Mouse (Mus musculus): ENCODE data around the gene Igfbp6. TPM values are rescaled to one million over a fixed set of nuclear protein-coding genes. Genes with fewer than 3 reads are reported as not detected.

Gene Igfbp6
- total and polyA plus RNA-seq, 3 experiments, result 0.38 TPM; not detected in 2

- Histone ChIP-seq H3K4me1 (ENCODE audit: control insufficient read depth in 1 of 2, insufficient read depth in 2 of 2) (peaks cover 14 to 40% of the 10 kb centered on the region in 2 experiments), H3K36me3 (replicated peaks in 1 of 2; ENCODE audit: control insufficient read depth in 1 of 2, insufficient read depth in 1 of 2, low read length in 1 of 2) (peaks cover 9 to 19% of the 10 kb centered on the region in 2 experiments), H3K27ac (ENCODE audit: insufficient read depth, low read depth) (no peak overlapping the region), H3K79me2 (replicated peaks; ENCODE audit: control insufficient read depth, extremely low read depth, insufficient read depth, poor library complexity, severe bottlenecking) (no peaks in the 10 kb centered on the region), H3K4me2 (ENCODE audit: insufficient read depth, low read depth, poor library complexity, severe bottlenecking) (no peak overlapping the region), H3K9me3 (replicated peaks; ENCODE audit: low read length) (no peaks in the 10 kb centered on the region), H3K27me3 (replicated peaks) (peaks cover 20% of the 10 kb centered on the region), H3K9ac (ENCODE audit: insufficient read depth, low read depth) (no peak overlapping the region), H3K4me3 (replicated peaks in 1 of 3; ENCODE audit: low read depth in 2 of 3, low read length in 2 of 3, poor library complexity in 1 of 3) (no peak overlapping the region)
- in situ Hi-C loops (cut with MboI; ENCODE audit: low pct_ligation_motif_present, low pct_unique_long_range_greater_than_20kb, low sequenced_read_pairs), result no loop called here
- no peak for DNase-seq (ENCODE audit: extremely low read depth)
- dilution Hi-C loops (cut with MboI; ENCODE audit: extremely low pct_ligation_motif_present, extremely low pct_unique_long_range_greater_than_20kb, low sequenced_read_pairs), result no loop called here
- no peak for TF ChIP-seq HCFC1 (IDR thresholded peaks at IDR 0.05; ENCODE audit: low read depth, low read length)
- TF ChIP-seq KAT2A (IDR thresholded peaks at IDR 0.05; ENCODE audit: insufficient replicate concordance, low read length), result no peak
These were observed 32.7 kb upstream of the Igfbp6 start for GRCm38 (mm10) chr15:102111495-102111829.

DNA sequence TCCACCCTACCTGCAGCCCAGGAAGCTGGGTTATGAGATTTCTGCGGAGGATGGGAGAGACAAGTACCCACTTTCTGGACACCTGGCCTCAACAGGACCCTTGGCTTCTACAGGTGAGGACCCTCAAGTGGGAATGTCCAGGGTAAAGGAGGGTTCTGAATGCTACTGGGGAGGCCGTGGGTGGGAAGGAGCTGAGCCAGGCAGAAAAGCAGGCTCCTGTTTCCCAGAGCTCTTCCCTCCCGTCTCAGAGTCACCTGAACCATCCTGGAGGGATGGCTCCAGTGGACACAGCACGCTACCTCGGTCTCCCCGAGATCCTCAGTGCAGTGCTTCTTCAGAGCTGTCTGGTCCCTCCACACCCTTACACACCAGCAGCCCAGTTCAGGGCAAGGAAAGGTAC lies 32.0 kb upstream of the Igfbp6 start:
- dilution Hi-C loops (cut with MboI; ENCODE audit: extremely low pct_ligation_motif_present, extremely low pct_unique_long_range_greater_than_20kb, low sequenced_read_pairs) (no loop called here), in situ Hi-C loops (cut with MboI; ENCODE audit: low pct_ligation_motif_present, low pct_unique_long_range_greater_than_20kb, low sequenced_read_pairs) (no loop called here)
- no peaks in the 10 kb centered on the region for H3K9me3 ChIP-seq (replicated peaks; ENCODE audit: low read length)
- DNase-seq (ENCODE audit: extremely low read depth), result no peak
- H3K4me1 ChIP-seq (ENCODE audit: control insufficient read depth in 1 of 2, insufficient read depth in 2 of 2), result peaks cover 14 to 33% of the 10 kb centered on the region in 2 experiments
- TF ChIP-seq BHLHE40 (IDR thresholded peaks at IDR 0.05; ENCODE audit: low read depth, low read length) (no peak), E2F4 (IDR thresholded peaks at IDR 0.05; ENCODE audit: insufficient replicate concordance, low read depth, low read length) (no peak), POLR2A (IDR thresholded peaks at IDR 0.05; ENCODE audit: low read depth, low read length) (no peak), ELF1 (IDR thresholded peaks at IDR 0.05; ENCODE audit: low read depth, low read length) (no peak), UBTF (IDR thresholded peaks at IDR 0.05; ENCODE audit: low read depth, low read length) (no peak), ZMIZ1 (IDR thresholded peaks at IDR 0.05; ENCODE audit: low read depth, low read length) (no peak), EP300 (IDR thresholded peaks at IDR 0.05; ENCODE audit: low read length) (no peak), RCOR1 (conservative IDR thresholded peaks at IDR 0.05; ENCODE audit: low read depth, low read length) (no peak), USF2 (conservative IDR thresholded peaks at IDR 0.05; ENCODE audit: low read depth, low read length) (no peak), IRF4 (IDR thresholded peaks at IDR 0.05; ENCODE audit: low read depth, low read length) (no peak), SMC3 (IDR thresholded peaks at IDR 0.05; ENCODE audit: low read depth, low read length) (no peak), JUND (conservative IDR thresholded peaks at IDR 0.05; ENCODE audit: low read depth, low read length) (no peak), CTCF (conservative IDR thresholded peaks at IDR 0.05 in 1 of 2, IDR thresholded peaks at IDR 0.05 in 1 of 2; ENCODE audit: low read depth in 2 of 2, low read length in 2 of 2) (no peak)
- H3K36me3 ChIP-seq (replicated peaks in 1 of 2; ENCODE audit: control insufficient read depth in 1 of 2, insufficient read depth in 1 of 2, low read length in 1 of 2), result peaks cover 16 to 27% of the 10 kb centered on the region in 2 experiments
- H3K79me2 ChIP-seq (replicated peaks; ENCODE audit: control insufficient read depth, extremely low read depth, insufficient read depth, poor library complexity, severe bottlenecking), result no peaks in the 10 kb centered on the region
- no peak overlapping the region for H3K4me2 ChIP-seq (ENCODE audit: insufficient read depth, low read depth, poor library complexity, severe bottlenecking)
- no peak overlapping the region for H3K4me3 ChIP-seq (replicated peaks in 1 of 3; ENCODE audit: low read depth in 2 of 3, low read length in 2 of 3, poor library complexity in 1 of 3)
- H3K27me3 ChIP-seq (replicated peaks), result peaks cover 13% of the 10 kb centered on the region
- H3K9ac ChIP-seq (ENCODE audit: insufficient read depth, low read depth), result no peak overlapping the region
- no peak overlapping the region for H3K27ac ChIP-seq (ENCODE audit: insufficient read depth, low read depth)

GRCm38 (mm10) chr15:102112827-102113226 lies 31.3 kb upstream of the Igfbp6 start:
- no peak overlapping the region for H3K4me2 ChIP-seq (ENCODE audit: insufficient read depth, low read depth, poor library complexity, severe bottlenecking)
- no peak overlapping the region for H3K27ac ChIP-seq (ENCODE audit: insufficient read depth, low read depth)
- peaks cover 21 to 33% of the 10 kb centered on the region in 2 experiments for H3K36me3 ChIP-seq (replicated peaks in 1 of 2; ENCODE audit: control insufficient read depth in 1 of 2, insufficient read depth in 1 of 2, low read length in 1 of 2)
- no peak overlapping the region for H3K4me3 ChIP-seq (replicated peaks in 1 of 3; ENCODE audit: low read depth in 2 of 3, low read length in 2 of 3, poor library complexity in 1 of 3)
- no peaks in the 10 kb centered on the region for H3K79me2 ChIP-seq (replicated peaks; ENCODE audit: control insufficient read depth, extremely low read depth, insufficient read depth, poor library complexity, severe bottlenecking)
- no peaks in the 10 kb centered on the region for H3K9me3 ChIP-seq (replicated peaks; ENCODE audit: low read length)
- in situ Hi-C loops (cut with MboI; ENCODE audit: low pct_ligation_motif_present, low pct_unique_long_range_greater_than_20kb, low sequenced_read_pairs) (no loop called here), dilution Hi-C loops (cut with MboI; ENCODE audit: extremely low pct_ligation_motif_present, extremely low pct_unique_long_range_greater_than_20kb, low sequenced_read_pairs) (no loop called here)
- no peak overlapping the region for H3K9ac ChIP-seq (ENCODE audit: insufficient read depth, low read depth)
- H3K4me1 ChIP-seq (ENCODE audit: control insufficient read depth in 1 of 2, insufficient read depth in 2 of 2), result peaks cover 12 to 27% of the 10 kb centered on the region in 2 experiments
- DNase-seq (ENCODE audit: extremely low read depth), result no peak
- peaks cover 8% of the 10 kb centered on the region for H3K27me3 ChIP-seq (replicated peaks)
- TF ChIP-seq RCOR1 (conservative IDR thresholded peaks at IDR 0.05; ENCODE audit: low read depth, low read length) (no peak), UBTF (IDR thresholded peaks at IDR 0.05; ENCODE audit: low read depth, low read length) (no peak), ELF1 (IDR thresholded peaks at IDR 0.05; ENCODE audit: low read depth, low read length) (no peak), CHD2 (IDR thresholded peaks at IDR 0.05; ENCODE audit: low read length) (no peak), RAD21 (IDR thresholded peaks at IDR 0.05; ENCODE audit: low read depth, low read length) (no peak), USF1 (IDR thresholded peaks at IDR 0.05; ENCODE audit: low read depth, low read length) (no peak), MAX (IDR thresholded peaks at IDR 0.05; ENCODE audit: low read length) (no peak), POLR2AphosphoS2 (IDR thresholded peaks at IDR 0.05; ENCODE audit: low read depth, low read length) (no peak), ZC3H11A (IDR thresholded peaks at IDR 0.05; ENCODE audit: low read depth, low read length) (no peak), JUND (conservative IDR thresholded peaks at IDR 0.05; ENCODE audit: low read depth, low read length) (no peak), NRF1 (IDR thresholded peaks at IDR 0.05; ENCODE audit: low read depth, low read length) (no peak), ETS1 (conservative IDR thresholded peaks at IDR 0.05; ENCODE audit: low read depth, low read length) (no peak), MXI1 (IDR thresholded peaks at IDR 0.05; ENCODE audit: low read depth, low read length) (no peak), ZKSCAN1 (IDR thresholded peaks at IDR 0.05; ENCODE audit: borderline replicate concordance, low read depth, low read length) (no peak), HCFC1 (IDR thresholded peaks at IDR 0.05; ENCODE audit: low read depth, low read length) (no peak), MYC (IDR thresholded peaks at IDR 0.05; ENCODE audit: low read depth, low read length) (no peak), TBP (conservative IDR thresholded peaks at IDR 0.05; ENCODE audit: low read depth, low read length) (no peak), EP300 (IDR thresholded peaks at IDR 0.05; ENCODE audit: low read length) (no peak)
